Mouse (Mus musculus): ENCODE measurements around the gene BC049352.

BC049352 gene

GRCm38 (mm10) chr9:45181770-45182169 lies at the start of gene BC049352:
TSS of gene BC049352 (plus strand) at chr9:45182007.
- in situ Hi-C loops (cut with MboI; ENCODE audit: unreplicated experiment in 2 of 2), result loop anchor here in 1 of 2 experiments (5.0 kb wide), 1 partner anchor 34 kb away; no protein-coding TSS in a partner anchor

GRCm38 (mm10) chr9:45133484-45134310 lies 48.1 kb upstream of the BC049352 start:
- in situ Hi-C loops (cut with MboI; ENCODE audit: unreplicated experiment in 2 of 2), result loop anchor here (5.0 to 10.0 kb wide), 3 partner anchors 159 to 259 kb away; no protein-coding TSS in a partner anchor

- in situ Hi-C loops (cut with MboI; ENCODE audit: unreplicated experiment in 2 of 2), result loop anchor here in 1 of 2 experiments (10.0 kb wide), 1 partner anchor 162 kb away; no protein-coding TSS in a partner anchor
Measured at GRCm38 (mm10) chr9:45136442-45137169, 45.2 kb upstream of the BC049352 start.

- in situ Hi-C loops (cut with MboI; ENCODE audit: unreplicated experiment in 2 of 2), result loop anchor here in 1 of 2 experiments (10.0 kb wide), 1 partner anchor 164 kb away; no protein-coding TSS in a partner anchor
Measured at GRCm38 (mm10) chr9:45138191-45139032, 43.4 kb upstream of the BC049352 start, which contains the start of gene Scn4b. TSS of gene Scn4b (plus strand) at chr9:45138395.

- in situ Hi-C loops (cut with MboI; ENCODE audit: unreplicated experiment in 2 of 2), result loop anchor here in 1 of 2 experiments (10.0 kb wide), 1 partner anchor 164 kb away; no protein-coding TSS in a partner anchor
Measured at GRCm38 (mm10) chr9:45139082-45139481, 42.7 kb upstream of the BC049352 start.

GRCm38 (mm10) chr9:45140945-45141344 lies 40.9 kb upstream of the BC049352 start:
- in situ Hi-C loops (cut with MboI; ENCODE audit: unreplicated experiment in 2 of 2), result loop anchor here (5.0 to 10.0 kb wide), 7 partner anchors 81 to 476 kb away; no protein-coding TSS in a partner anchor

- in situ Hi-C loops (cut with MboI; ENCODE audit: unreplicated experiment in 2 of 2), result loop anchor here (5.0 to 10.0 kb wide), 7 partner anchors 80 to 478 kb away; no protein-coding TSS in a partner anchor
Measured at GRCm38 (mm10) chr9:45142686-45143085, 39.1 kb upstream of the BC049352 start.

GRCm38 (mm10) chr9:45145533-45146266 lies 36.1 kb upstream of the BC049352 start:
- in situ Hi-C loops (cut with MboI; ENCODE audit: unreplicated experiment in 2 of 2), result loop anchor here (5.0 to 10.0 kb wide), 5 partner anchors 37 to 481 kb away; partner anchors contain the start of gene BC049352 (in 1 of the 2)

GRCm38 (mm10) chr9:45146267-45146597 lies 35.6 kb upstream of the BC049352 start:
- in situ Hi-C loops (cut with MboI; ENCODE audit: unreplicated experiment in 2 of 2), result loop anchor here (5.0 to 10.0 kb wide), 5 partner anchors 36 to 481 kb away; partner anchors contain the start of gene BC049352 (in 1 of the 2)

GRCm38 (mm10) chr9:45150933-45151332 lies 30.9 kb upstream of the BC049352 start:
- in situ Hi-C loops (cut with MboI; ENCODE audit: unreplicated experiment in 2 of 2), result no loop called here

- in situ Hi-C loops (cut with MboI; ENCODE audit: unreplicated experiment in 2 of 2), result no loop called here
Measured at GRCm38 (mm10) chr9:45153361-45153760, 28.4 kb upstream of the BC049352 start.

- in situ Hi-C loops (cut with MboI; ENCODE audit: unreplicated experiment in 2 of 2), result no loop called here
Measured at GRCm38 (mm10) chr9:45167903-45168302, 13.9 kb upstream of the BC049352 start.

GRCm38 (mm10) chr9:45170150-45170549 lies 11.7 kb upstream of the BC049352 start:
- in situ Hi-C loops (cut with MboI; ENCODE audit: unreplicated experiment in 2 of 2), result no loop called here

- in situ Hi-C loops (cut with MboI; ENCODE audit: unreplicated experiment in 2 of 2), result no loop called here
Measured at GRCm38 (mm10) chr9:45171073-45171610, 10.7 kb upstream of the BC049352 start.

GRCm38 (mm10) chr9:45173475-45173874 lies 8.3 kb upstream of the BC049352 start:
- in situ Hi-C loops (cut with MboI; ENCODE audit: unreplicated experiment in 2 of 2), result no loop called here

GRCm38 (mm10) chr9:45179282-45179681 lies 2.5 kb upstream of the BC049352 start:
- in situ Hi-C loops (cut with MboI; ENCODE audit: unreplicated experiment in 2 of 2), result no loop called here

GRCm38 (mm10) chr9:45182521-45182920 lies 714 bp downstream of the BC049352 start:
- in situ Hi-C loops (cut with MboI; ENCODE audit: unreplicated experiment in 2 of 2), result loop anchor here in 1 of 2 experiments (5.0 kb wide), 1 partner anchor 35 kb away; no protein-coding TSS in a partner anchor

GRCm38 (mm10) chr9:45183266-45183665 lies 1.5 kb downstream of the BC049352 start:
- in situ Hi-C loops (cut with MboI; ENCODE audit: unreplicated experiment in 2 of 2), result loop anchor here in 1 of 2 experiments (5.0 kb wide), 1 partner anchor 36 kb away; no protein-coding TSS in a partner anchor

GRCm38 (mm10) chr9:45185250-45185649 lies 3.4 kb downstream of the BC049352 start:
- in situ Hi-C loops (cut with MboI; ENCODE audit: unreplicated experiment in 2 of 2), result no loop called here
